7 mouse cellular contexts compared by ENCODE assay signal in the genomic region with DNA sequence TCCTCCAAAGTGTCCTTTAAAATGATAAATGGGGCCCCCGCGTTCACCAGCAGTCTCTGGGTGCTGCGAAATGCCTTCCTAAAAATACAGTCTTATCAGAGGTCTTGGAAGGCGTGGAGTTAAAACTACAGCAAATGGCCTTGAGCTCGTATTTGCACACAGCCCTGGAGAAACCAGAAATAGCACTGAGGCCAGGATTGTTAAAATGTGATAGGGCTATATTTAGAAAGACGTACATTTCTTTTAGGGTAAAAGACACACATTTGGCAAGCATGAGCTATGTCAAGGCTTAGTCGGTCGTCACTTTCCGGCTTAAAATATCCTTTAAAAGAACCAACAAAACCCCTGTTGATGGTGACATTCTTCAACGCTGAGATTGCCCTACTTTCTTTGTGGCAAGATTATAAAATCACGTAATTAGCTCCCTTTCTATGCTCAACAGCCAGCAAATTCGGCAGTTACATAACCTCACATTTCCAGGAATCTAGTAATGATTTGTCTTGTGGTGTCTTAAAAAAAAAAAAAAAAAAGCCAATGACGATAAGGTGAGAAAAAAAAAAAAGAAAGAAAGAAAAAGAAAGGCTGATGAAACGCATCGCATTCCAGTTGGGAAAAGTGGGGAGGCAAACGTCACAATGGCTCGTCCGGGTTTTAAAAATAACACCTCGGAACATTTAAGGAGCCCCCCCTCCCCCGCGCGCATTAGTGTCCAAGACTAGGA. TPM values are rescaled to one million over a fixed set of nuclear protein-coding genes. Genes with fewer than 3 reads are reported as not detected.
DNase-seq lines count a peak whose midpoint lies in the region; ATAC-seq and TF ChIP-seq lines count a peak whose summit lies in the region.

No protein-coding gene starts in this region.

- H3K27ac ChIP-seq in CH12.LX (ENCODE audit: insufficient read depth, low read depth) = peak overlapping the region; percentile 90
- H3K27ac ChIP-seq in embryonic facial prominence, embryonic 14.5 days (replicated peaks; ENCODE audit: low read depth, low read length) = peak overlapping the region; percentile 97
- H3K27ac ChIP-seq in limb, embryonic 15.5 days = peak overlapping the region; percentile 96
- H3K27ac ChIP-seq in neural tube, embryonic 13.5 days (replicated peaks) = peak overlapping the region; percentile 98

- peaks cover 10 to 34% of the 10 kb centered on the region in 2 experiments for H3K4me1 ChIP-seq in CH12.LX (ENCODE audit: control insufficient read depth in 1 of 2, insufficient read depth in 2 of 2)
- peaks cover 35% of the 10 kb centered on the region for H3K4me1 ChIP-seq in embryonic facial prominence, embryonic 14.5 days (ENCODE audit: control insufficient read depth, insufficient read depth, low read length)
- peaks cover 54% of the 10 kb centered on the region for H3K4me1 ChIP-seq in limb, embryonic 15.5 days
- peaks cover 54% of the 10 kb centered on the region for H3K4me1 ChIP-seq in neural tube, embryonic 13.5 days (replicated peaks)

- TF ChIP-seq RAD21 in CH12.LX (IDR thresholded peaks at IDR 0.05; ENCODE audit: low read depth, low read length) = no peak

- dilution Hi-C loops in CH12.LX (cut with MboI; ENCODE audit: extremely low pct_ligation_motif_present, extremely low pct_unique_long_range_greater_than_20kb, low sequenced_read_pairs) = no loop called here

- TF ChIP-seq EP300 in CH12.LX (IDR thresholded peaks at IDR 0.05; ENCODE audit: low read length) = no peak

- ATAC-seq in embryonic facial prominence, embryonic 14.5 days (ENCODE audit: low read depth) = no peak
- no peak for ATAC-seq in limb, embryonic 15.5 days (ENCODE audit: insufficient number of reproducible peaks, low FRiP score, low TSS enrichment, low read depth)
- ATAC-seq in neural tube, embryonic 13.5 days (ENCODE audit: low read depth) = no peak

- in situ Hi-C loops in CH12.LX (cut with MboI; ENCODE audit: low pct_ligation_motif_present, low pct_unique_long_range_greater_than_20kb, low sequenced_read_pairs) = loop anchor here (10.0 to 25.0 kb wide), 3 partner anchors 125 to 1142 kb away; a partner anchor contains a TSS

- no peaks in the 10 kb centered on the region for H3K9me3 ChIP-seq in CH12.LX (replicated peaks; ENCODE audit: low read length)
- H3K9me3 ChIP-seq in embryonic facial prominence, embryonic 14.5 days (ENCODE audit: control insufficient read depth, low read length) = no peaks in the 10 kb centered on the region
- H3K9me3 ChIP-seq in limb, embryonic 15.5 days = no peaks in the 10 kb centered on the region
- H3K9me3 ChIP-seq in neural tube, embryonic 13.5 days = no peaks in the 10 kb centered on the region

- H3K79me2 ChIP-seq in CH12.LX (replicated peaks; ENCODE audit: control insufficient read depth, extremely low read depth, insufficient read depth, poor library complexity, severe bottlenecking) = peaks cover 56% of the 10 kb centered on the region

- H3K9ac ChIP-seq in CH12.LX (ENCODE audit: insufficient read depth, low read depth) = peak overlapping the region; percentile 79
- peak overlapping the region; percentile 90 for H3K9ac ChIP-seq in embryonic facial prominence, embryonic 14.5 days (ENCODE audit: low read depth, low read length)
- peak overlapping the region; percentile 84; the same call in 1 of the 2 replicates for H3K9ac ChIP-seq in limb, embryonic 15.5 days
- peak overlapping the region; percentile 96 for H3K9ac ChIP-seq in neural tube, embryonic 13.5 days

- intact Hi-C loops in heart, postnatal 36 days (cut with DNase I) = loop anchor here (2.0 to 5.0 kb wide), 3 partner anchors 87 to 398 kb away; a partner anchor contains a TSS

- TF ChIP-seq CTCF in CH12.LX (conservative IDR thresholded peaks at IDR 0.05 in 1 of 2, IDR thresholded peaks at IDR 0.05 in 1 of 2; ENCODE audit: low read depth in 2 of 2, low read length in 2 of 2) = no peak

- H3K36me3 ChIP-seq in CH12.LX (replicated peaks in 1 of 2; ENCODE audit: control insufficient read depth in 1 of 2, insufficient read depth in 1 of 2, low read length in 1 of 2) = peaks cover 0 to 19% of the 10 kb centered on the region in 2 experiments
- H3K36me3 ChIP-seq in embryonic facial prominence, embryonic 14.5 days (ENCODE audit: control insufficient read depth, insufficient read depth, low read length) = no peaks in the 10 kb centered on the region
- H3K36me3 ChIP-seq in limb, embryonic 15.5 days = no peaks in the 10 kb centered on the region
- no peaks in the 10 kb centered on the region for H3K36me3 ChIP-seq in neural tube, embryonic 13.5 days

- no peak for TF ChIP-seq POLR2A in CH12.LX (IDR thresholded peaks at IDR 0.05; ENCODE audit: low read depth, low read length)

- DNase-seq in 416B (ENCODE audit: low read depth) = peak; percentile 71
- DNase-seq in CH12.LX (ENCODE audit: extremely low read depth) = peak; percentile 48
- DNase-seq in embryonic facial prominence, embryonic 14.5 days (ENCODE audit: low spot score) = peak; percentile 63
- peak; percentile 26 to 32 for DNase-seq in heart, postnatal 36 days
- no peak for DNase-seq in layer of hippocampus, adult 9-11 months

- no peaks in the 10 kb centered on the region for H3K27me3 ChIP-seq in CH12.LX (replicated peaks)
- no peaks in the 10 kb centered on the region for H3K27me3 ChIP-seq in embryonic facial prominence, embryonic 14.5 days (replicated peaks; ENCODE audit: control insufficient read depth, insufficient read depth, low read length)
- H3K27me3 ChIP-seq in limb, embryonic 15.5 days = peaks cover 16% of the 10 kb centered on the region
- H3K27me3 ChIP-seq in neural tube, embryonic 13.5 days = peaks cover 14% of the 10 kb centered on the region; the same call in 1 of the 2 replicates

- peak overlapping the region; percentile 82 for H3K4me2 ChIP-seq in CH12.LX (ENCODE audit: insufficient read depth, low read depth, poor library complexity, severe bottlenecking)
- H3K4me2 ChIP-seq in embryonic facial prominence, embryonic 14.5 days (ENCODE audit: low read depth, low read length) = peak overlapping the region; percentile 100
- peak overlapping the region; percentile 97 for H3K4me2 ChIP-seq in limb, embryonic 15.5 days
- H3K4me2 ChIP-seq in neural tube, embryonic 13.5 days = peak overlapping the region; percentile 98

- WGBS in embryonic facial prominence, embryonic 14.5 days = under 1% methylated on average over 22 of the region's 22 CpGs
- WGBS in limb, embryonic 15.5 days = under 1% methylated on average over 22 of the region's 22 CpGs
- WGBS in neural tube, embryonic 13.5 days = under 1% methylated on average over 22 of the region's 22 CpGs

- H3K4me3 ChIP-seq in CH12.LX (replicated peaks in 1 of 3; ENCODE audit: low read depth in 2 of 3, low read length in 2 of 3, poor library complexity in 1 of 3) = peak overlapping the region; percentile 66 to 86 (median 76)
- peak overlapping the region; percentile 92 for H3K4me3 ChIP-seq in embryonic facial prominence, embryonic 14.5 days (ENCODE audit: low read depth, low read length)
- H3K4me3 ChIP-seq in limb, embryonic 15.5 days = peak overlapping the region; percentile 80
- peak overlapping the region; percentile 89 for H3K4me3 ChIP-seq in neural tube, embryonic 13.5 days

TF ChIP-seq in CH12.LX, 34 proteins besides CTCF, POLR2A, EP300 and RAD21:
- TF ChIP-seq ZNF384 (IDR thresholded peaks at IDR 0.05; ENCODE audit: low read depth, low read length) (peak; percentile 79), MAFK (IDR thresholded peaks at IDR 0.05; ENCODE audit: insufficient replicate concordance, low read length) (no peak), NRF1 (IDR thresholded peaks at IDR 0.05; ENCODE audit: low read depth, low read length) (no peak), HCFC1 (IDR thresholded peaks at IDR 0.05; ENCODE audit: low read depth, low read length) (no peak), MEF2A (IDR thresholded peaks at IDR 0.05; ENCODE audit: borderline replicate concordance, low read depth, low read length) (peak; percentile 78)

RNA-seq across cellular contexts. Expression of a gene that starts 1.4 kb away (rescaled TPM):
- 24.4 and 30.0 TPM in 2 replicates for total RNA-seq in CH12.LX (2012; rRNA removed)
- 23.5 and 27.8 TPM in 2 replicates for total RNA-seq in CH12.LX (2014; rRNA removed)
- polyA plus RNA-seq in CH12.LX (2012; ENCODE audit: insufficient read length, low read depth) = 34.5 and 34.6 TPM in 2 replicates
- polyA plus RNA-seq in embryonic facial prominence, embryonic 14.5 days (2014; fragmentation: Nextera tagmentation; extraction: Ambion mirVana) = 27.2 and 30.4 TPM in 2 replicates
- 10 to 100 TPM; 10.3 to 25.7 TPM for total RNA-seq in heart, postnatal 36 days (2021)
- 42.5 and 45.6 TPM in 2 replicates for polyA plus RNA-seq in limb, embryonic 15.5 days (2015; fragmentation: Nextera tagmentation; extraction: Ambion mirVana)
- 53.1 and 53.6 TPM in 2 replicates for polyA plus RNA-seq in neural tube, embryonic 13.5 days (2015; fragmentation: Nextera tagmentation; extraction: Ambion mirVana)

RNA-seq across cellular contexts. Expression of a gene that starts 50.0 kb away (rescaled TPM):
- total RNA-seq in CH12.LX (2012; rRNA removed) (59.6 and 74.1 TPM in 2 replicates), CH12.LX (2014; rRNA removed) (68.5 and 74.6 TPM in 2 replicates)
- 191 and 193 TPM in 2 replicates for polyA plus RNA-seq in CH12.LX (2012; ENCODE audit: insufficient read length, low read depth)
- polyA plus RNA-seq in embryonic facial prominence, embryonic 14.5 days (2014; fragmentation: Nextera tagmentation; extraction: Ambion mirVana) = 34.0 and 35.2 TPM in 2 replicates
- 100 to 1,000 TPM; 139 to 141 TPM for total RNA-seq in heart, postnatal 36 days (2021)
- polyA plus RNA-seq in limb, embryonic 15.5 days (2015; fragmentation: Nextera tagmentation; extraction: Ambion mirVana) = 39.6 and 41.1 TPM in 2 replicates
- polyA plus RNA-seq in neural tube, embryonic 13.5 days (2015; fragmentation: Nextera tagmentation; extraction: Ambion mirVana) = 67.3 and 68.3 TPM in 2 replicates
